Mouse (Mus musculus) heart, adult 18-20 months (tissue): Measurements from ENCODE around the gene Zfp383. TPM values are rescaled to one million over a fixed set of nuclear protein-coding genes. Genes with fewer than 3 reads are reported as not detected.
"Not testable (repeated sequence)": the region's sequence is repeated elsewhere in the genome, so short reads cannot be mapped to it uniquely, and the experiment has no call there.

ENCODE experiments used
- DNase-seq, 2 experiments: peaks; one replicate each; pipeline ENCODE4 v3.0.0; 2021 to 2022; ENCODE audit warnings: mixed read lengths in 1 of 2
- microRNA-seq, 2 experiments: library from miRNA; unstranded; fragments of <30 nt; microRNA quantifications; one replicate each; pipeline ENCODE4 v1.2.0; 2022
- total RNA-seq, 2 experiments: library from RNA; stranded (reverse); gene quantifications; 2 replicates each; pipeline ENCODE4 v1.2.3; 2021

The Zfp383 gene
- total RNA-seq, 2 experiments from 2014 or later = 4.2 to 7.5 TPM

DNA sequence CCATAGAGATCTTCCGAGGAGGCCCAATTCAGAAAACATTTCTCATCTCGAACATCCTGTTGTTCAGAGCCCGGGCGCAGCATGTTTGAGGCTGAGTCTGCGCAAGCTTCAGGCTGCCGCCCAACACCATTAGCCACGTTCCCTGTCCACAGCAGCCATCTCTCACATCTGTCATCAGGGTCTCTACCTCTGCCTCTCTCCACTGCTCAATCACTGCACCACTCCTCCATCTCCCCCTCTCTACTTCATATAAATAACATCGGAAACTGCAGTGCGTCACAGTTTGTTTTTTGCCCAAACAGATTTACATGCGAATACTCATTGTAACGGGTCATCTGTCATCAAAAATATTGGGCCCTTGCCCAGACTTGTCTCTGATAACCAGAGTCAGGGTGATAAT is 33.0 kb downstream of the Zfp383 start:
- no peak for DNase-seq

DNA sequence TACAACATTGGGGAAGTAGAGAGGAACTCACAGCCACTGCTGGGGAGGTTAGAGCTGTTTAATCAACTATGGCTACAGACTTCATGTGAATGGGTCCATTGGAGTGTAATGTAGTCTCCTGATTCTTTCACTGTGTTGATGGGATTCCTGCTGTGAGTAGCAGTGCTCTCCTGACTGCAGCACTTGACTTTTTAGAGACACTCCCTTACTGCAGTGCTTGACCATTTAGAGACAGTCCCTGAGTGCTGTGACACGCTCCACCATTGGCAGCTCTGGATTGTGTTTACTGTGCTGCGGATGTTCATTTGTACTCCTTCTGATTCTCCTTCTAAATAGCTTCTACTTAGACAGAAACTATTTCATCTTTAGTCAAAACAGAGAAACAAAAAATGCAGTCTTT is 34.7 kb downstream of the Zfp383 start:
- no peak for DNase-seq

DNA sequence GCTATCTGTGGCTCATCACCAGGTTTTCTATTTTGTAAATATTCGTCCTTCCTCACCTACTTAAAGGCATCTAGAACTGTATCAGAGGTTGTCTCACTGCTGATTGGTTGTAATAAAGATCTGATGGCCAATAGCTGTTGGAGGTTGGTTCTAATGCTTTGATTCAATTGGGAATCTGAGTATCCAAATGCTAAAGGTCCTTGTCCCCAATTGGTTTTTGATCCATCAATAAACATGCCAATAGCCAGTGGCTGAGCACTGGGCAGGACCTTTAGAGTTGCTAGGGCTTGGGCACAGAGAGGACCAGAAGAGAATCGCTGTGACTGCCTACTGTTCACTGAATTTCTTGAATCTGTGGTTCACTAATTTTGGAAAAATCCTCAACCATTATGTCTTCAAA is 35.7 kb downstream of the Zfp383 start:
- no peak for DNase-seq

- DNase-seq = no peak
Measured at GRCm38 (mm10) chr7:29944201-29944600, 36.2 kb downstream of the Zfp383 start.

DNA sequence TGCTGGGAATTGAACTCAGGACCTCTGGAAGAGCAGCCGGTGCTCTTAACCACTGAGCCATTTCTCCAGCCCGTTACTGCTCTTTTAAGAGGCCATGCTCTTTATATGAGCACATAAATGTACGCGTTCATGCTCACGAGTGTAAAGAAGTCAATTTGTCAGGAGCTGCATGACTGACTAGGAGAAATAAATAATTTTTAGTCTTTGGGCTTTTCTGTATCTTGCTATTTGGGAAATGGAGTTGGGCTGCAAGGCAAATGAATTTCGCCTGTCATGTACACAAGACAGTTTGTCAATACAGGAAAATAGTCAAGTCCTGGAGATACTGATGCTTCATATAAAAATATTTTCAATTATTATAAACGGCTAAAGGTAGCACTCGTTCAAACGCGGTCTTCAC is 45.1 kb downstream of the Zfp383 start:
- no peak for DNase-seq

GRCm38 (mm10) chr7:29953513-29954401 is 45.7 kb downstream of the Zfp383 start, which contains the start of gene Zfp74:
TSS of gene Zfp74 (minus strand) at chr7:29954089.
- peak; percentile 88 to 90 for DNase-seq

GRCm38 (mm10) chr7:29954731-29955130 is 46.7 kb downstream of the Zfp383 start:
- DNase-seq = peak; percentile 27 to 69

- peak; percentile 19 to 33 for DNase-seq
Measured at GRCm38 (mm10) chr7:29956257-29956656, 48.2 kb downstream of the Zfp383 start.

GRCm38 (mm10) chr7:29958125-29958724 is 50.2 kb downstream of the Zfp383 start:
- DNase-seq = no peak

GRCm38 (mm10) chr7:29959004-29959403 is 51.0 kb downstream of the Zfp383 start:
- DNase-seq = no peak

DNA sequence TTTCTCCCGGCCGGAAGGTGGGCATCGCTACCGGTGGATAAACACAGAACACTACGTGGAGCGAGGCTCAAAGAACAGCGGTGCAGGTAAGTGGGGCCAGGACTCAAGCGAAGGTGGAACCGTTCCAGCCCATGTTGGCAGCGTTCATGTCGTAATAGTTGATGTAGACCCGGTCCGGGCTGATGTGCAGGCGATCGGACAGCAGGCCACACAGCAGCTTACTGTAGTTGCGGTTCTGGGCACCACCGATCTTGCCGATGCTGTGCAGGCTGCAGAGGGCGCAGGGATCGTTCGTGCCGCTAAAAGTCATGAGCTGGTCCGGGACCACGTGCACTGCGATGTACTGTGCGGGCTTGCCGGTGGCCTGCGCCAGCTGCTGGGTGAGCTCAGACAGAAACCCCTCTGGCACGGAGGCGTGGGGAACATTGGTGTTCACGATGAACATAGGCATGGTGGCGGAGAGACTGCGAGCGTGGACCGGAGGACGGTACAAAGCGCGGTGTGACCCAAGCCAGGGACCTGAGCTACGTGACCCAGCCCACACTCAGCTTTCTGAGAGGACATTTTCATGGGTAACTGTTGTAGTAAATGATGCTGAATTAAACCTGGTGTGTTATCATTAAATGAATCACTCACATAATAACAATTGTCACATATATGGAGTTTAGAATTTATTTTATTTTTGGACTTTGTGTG is 57.2 kb downstream of the Zfp383 start:
- not testable (repeated sequence) for DNase-seq

Small RNAs within 50 kb of the gene (microRNA-seq; reads per million reads assigned to microRNA genes)
- gene Mir7668 = 1.4 to 1.5 reads per million in 2 experiments

Other genes starting within 250 kb of the Zfp383 start
- not detected for gene Catsperg2, start 181.2 kb upstream of the Zfp383 start, total RNA-seq
- gene Zfp84, start 139.7 kb upstream of the Zfp383 start, total RNA-seq = 10 to 100 TPM; 10.9 to 11.4 TPM
- gene Zfp30, start 124.2 kb upstream of the Zfp383 start, total RNA-seq = 1 to 10 TPM; 3.4 to 4.2 TPM
- 1 to 10 TPM; 9.1 to 9.8 TPM for gene Zfp790, start 92.1 kb upstream of the Zfp383 start, total RNA-seq
- gene Zfp940, start 54.6 kb upstream of the Zfp383 start, total RNA-seq = under 1 TPM; 0.62 to 0.87 TPM
- gene Zfp420, start 48.2 kb upstream of the Zfp383 start, total RNA-seq = 1 to 10 TPM; 3.3 to 3.9 TPM
- 1 to 10 TPM; 8.6 to 8.7 TPM for gene Zfp27, start 1.7 kb upstream of the Zfp383 start, total RNA-seq
- gene Zfp74, start 45.9 kb downstream of the Zfp383 start, total RNA-seq = 1 to 10 TPM; 4.3 to 6.8 TPM
- 10 to 100 TPM; 24.0 to 31.6 TPM for gene Zfp568, start 75.7 kb downstream of the Zfp383 start, total RNA-seq
- 1 to 10 TPM; 2.0 to 2.9 TPM for gene Zfp14, start 143.2 kb downstream of the Zfp383 start, total RNA-seq
- 1 to 10 TPM; 3.0 to 3.1 TPM for gene Zfp82, start 164.7 kb downstream of the Zfp383 start, total RNA-seq
- gene Gm26920, start 182.2 kb downstream of the Zfp383 start, total RNA-seq = not detected
- gene Zfp566, start 182.3 kb downstream of the Zfp383 start, total RNA-seq = 1 to 10 TPM; 1.4 to 1.9 TPM
- 10 to 100 TPM; 26.9 to 38.9 TPM for gene Zfp260, start 186.6 kb downstream of the Zfp383 start, total RNA-seq
- gene Zfp382, start 213.7 kb downstream of the Zfp383 start, total RNA-seq = 1 to 10 TPM; 2.1 to 2.5 TPM